Mouse (Mus musculus): ENCODE measurements around the gene Cpa1.

- TF ChIP-seq POLR2A (IDR thresholded peaks at IDR 0.05; ENCODE audit: extremely low read depth, insufficient read depth, low read length) = no peak
- no peak for TF ChIP-seq CTCF (IDR thresholded peaks at IDR 0.05; ENCODE audit: extremely low read depth, insufficient read depth, low read length)
Observed at GRCm38 (mm10) chr6:30600995-30601394, 38.0 kb upstream of the Cpa1 start.
